Mouse (Mus musculus) gastrocnemius, adult 2 months (tissue): Measurements from ENCODE around the gene Mvb12b. TPM values are rescaled to one million over a fixed set of nuclear protein-coding genes. Genes with fewer than 3 reads are reported as not detected.
A peak's percentile ranks its signal among the peaks of the same experiment; 100 is the strongest.

Experiments
- DNase-seq: peaks from one replicate; pipeline ENCODE4 v3.0.0; 2022
- H3K27ac ChIP-seq: fragments of 200-600 bp; 2 replicates; pipeline ENCODE4 v1.8.1; 2022; ENCODE audit warnings: mild to moderate bottlenecking
- H3K4me3 ChIP-seq: fragments of 200-600 bp; 2 replicates; pipeline ENCODE4 v1.8.1; 2022; ENCODE audit warnings: mild to moderate bottlenecking, moderate library complexity
- CTCF ChIP-seq: fragments of 200-600 bp; IDR thresholded peaks from 2 replicates; pipeline ENCODE4 v1.8.1; 2022; ENCODE audit warnings: antibody characterized with exemption, mild to moderate bottlenecking, moderate library complexity
- intact Hi-C: fragments of 180-260 bp; cut with DNase I; formaldehyde crosslinking; loops from one replicate; pipeline ENCODE4 v1.15.1; 2025
- total RNA-seq, 2 experiments: library from RNA; stranded (reverse); gene quantifications; 2 replicates each; pipeline ENCODE4 v1.2.3; 2021

Gene Mvb12b
- total RNA-seq, 2 experiments from 2014 or later: 28.4 to 30.4 TPM

DNA sequence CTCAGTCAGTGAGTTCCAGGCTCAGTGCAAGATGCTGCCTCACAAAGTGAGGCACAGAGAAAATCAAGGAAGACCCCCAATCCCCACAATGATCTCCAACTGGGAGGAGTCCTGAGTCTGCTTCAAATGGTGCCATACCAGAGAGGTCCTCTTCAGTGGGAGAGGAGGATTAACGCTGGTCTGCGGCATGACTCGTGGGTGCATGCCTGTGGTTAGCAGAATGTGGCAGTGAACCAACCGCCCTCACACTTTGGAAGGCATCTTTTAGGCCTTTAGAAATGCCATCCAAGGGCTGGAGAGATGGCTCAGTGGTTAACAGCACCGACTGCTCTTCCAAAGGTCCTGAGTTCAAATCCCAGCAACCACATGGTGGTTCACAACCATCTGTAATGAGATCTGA, 142.0 kb downstream of the Mvb12b start:
- no peak for DNase-seq
- no peak for TF ChIP-seq CTCF
- Histone ChIP-seq H3K27ac (no peak overlapping the region), H3K4me3 (no peak overlapping the region)
- intact Hi-C loops: loop anchor here (5.0 kb wide), 4 partner anchors 77 to 227 kb away; no protein-coding TSS in a partner anchor

GRCm38 (mm10) chr2:33737128-33737527, 150.6 kb downstream of the Mvb12b start:
- intact Hi-C loops: no loop called here
- TF ChIP-seq CTCF: no peak
- no peak for DNase-seq
- Histone ChIP-seq H3K4me3 (no peak overlapping the region), H3K27ac (no peak overlapping the region)

DNA sequence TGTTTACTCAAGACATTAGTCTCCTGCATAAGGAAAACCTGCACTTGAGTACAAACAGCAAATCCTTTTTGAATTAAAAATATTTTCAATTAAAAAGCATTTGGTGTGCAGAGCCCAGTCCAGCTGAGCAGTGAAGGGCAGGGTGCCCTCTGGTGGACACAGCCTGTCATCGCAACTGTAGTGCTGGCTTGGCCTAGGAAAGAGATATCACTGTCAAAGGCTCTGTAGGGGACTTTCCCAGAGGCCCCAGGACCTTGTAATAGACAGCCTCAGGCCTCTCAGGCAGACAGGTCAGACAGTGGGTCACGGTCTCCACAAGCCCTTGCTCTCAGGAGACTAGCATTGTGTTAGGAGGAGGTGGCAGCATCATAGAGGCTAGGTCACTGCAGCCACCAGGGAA, 151.0 kb downstream of the Mvb12b start:
- intact Hi-C loops: no loop called here
- DNase-seq: peak; percentile 69
- Histone ChIP-seq H3K27ac (no peak overlapping the region), H3K4me3 (no peak overlapping the region)
- peak; percentile 99; the same call in 1 of the 2 replicates for TF ChIP-seq CTCF

DNA sequence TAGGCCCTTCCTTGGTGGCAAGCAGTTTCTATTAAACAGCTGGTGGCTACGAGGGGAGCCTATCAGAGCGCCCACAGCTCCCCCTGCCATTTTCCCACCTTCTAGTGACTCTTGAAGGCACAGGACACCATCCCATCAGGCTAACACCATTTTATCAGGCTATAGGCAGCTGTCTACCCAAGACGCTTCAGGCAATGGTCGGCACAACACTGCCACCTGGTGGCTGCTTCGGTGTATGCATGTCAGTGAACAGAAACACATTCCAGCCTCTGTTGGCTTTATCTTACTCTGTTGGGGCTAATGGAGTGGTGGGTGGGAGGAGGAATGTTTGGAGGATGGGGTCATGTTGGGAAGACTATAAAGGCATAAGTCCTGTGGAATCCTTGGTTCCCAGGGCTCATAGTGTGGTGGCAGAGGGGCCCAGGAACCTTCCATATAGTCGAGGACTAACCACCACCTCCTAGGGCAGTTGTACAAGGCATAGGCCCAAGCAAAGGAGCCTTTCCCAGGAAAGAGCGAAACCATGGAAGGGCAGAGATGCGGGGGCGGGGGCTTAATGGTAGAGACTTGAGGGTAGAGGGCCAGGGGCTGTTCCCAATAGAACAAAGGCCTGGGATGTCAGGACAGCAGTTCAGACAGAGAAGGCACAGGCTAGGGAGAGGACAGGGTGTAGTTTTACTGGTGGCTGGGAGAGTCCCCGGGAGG, 152.8 kb downstream of the Mvb12b start:
- peak; percentile 97 for TF ChIP-seq CTCF
- DNase-seq: peak; percentile 83
- Histone ChIP-seq H3K27ac (no peak overlapping the region), H3K4me3 (no peak overlapping the region)
- intact Hi-C loops: loop anchor here (1.0 kb wide), 1 partner anchor 53 kb away; no protein-coding TSS in a partner anchor

DNA sequence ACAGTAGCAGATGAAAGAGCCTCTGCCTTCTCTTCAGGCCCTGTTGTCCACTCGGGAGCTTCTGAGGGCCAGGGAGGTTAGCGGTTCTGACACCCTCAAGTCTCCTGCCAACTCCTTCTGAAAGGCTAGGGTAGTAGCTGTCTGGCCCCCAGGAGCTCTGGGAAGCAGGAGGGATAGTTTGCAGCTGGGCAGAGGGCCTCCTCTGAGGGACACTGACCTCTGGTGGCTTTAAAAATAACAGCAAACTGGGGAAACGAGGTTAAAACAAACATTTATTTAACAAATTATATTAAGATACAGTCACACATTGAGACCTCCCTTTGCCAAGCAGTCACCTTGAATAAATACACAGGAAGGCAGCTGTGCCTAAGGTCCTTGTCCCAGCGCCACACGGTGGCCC, 158.0 kb downstream of the Mvb12b start:
- H3K4me3 ChIP-seq: no peak overlapping the region
- no peak for DNase-seq
- intact Hi-C loops: no loop called here
- TF ChIP-seq CTCF: peak; percentile 34; the same call in 1 of the 2 replicates
- H3K27ac ChIP-seq: no peak overlapping the region

GRCm38 (mm10) chr2:33727199-33727598, 160.5 kb downstream of the Mvb12b start:
- TF ChIP-seq CTCF: no peak
- no peak overlapping the region for H3K4me3 ChIP-seq
- intact Hi-C loops: no loop called here
- H3K27ac ChIP-seq: no peak overlapping the region
- peak; percentile 11 for DNase-seq

- intact Hi-C loops: no loop called here
- Histone ChIP-seq H3K27ac (no peak overlapping the region), H3K4me3 (no peak overlapping the region)
- TF ChIP-seq CTCF: no peak
- peak; percentile 11 for DNase-seq
Observed at GRCm38 (mm10) chr2:33720380-33720898, 167.3 kb downstream of the Mvb12b start.

DNA sequence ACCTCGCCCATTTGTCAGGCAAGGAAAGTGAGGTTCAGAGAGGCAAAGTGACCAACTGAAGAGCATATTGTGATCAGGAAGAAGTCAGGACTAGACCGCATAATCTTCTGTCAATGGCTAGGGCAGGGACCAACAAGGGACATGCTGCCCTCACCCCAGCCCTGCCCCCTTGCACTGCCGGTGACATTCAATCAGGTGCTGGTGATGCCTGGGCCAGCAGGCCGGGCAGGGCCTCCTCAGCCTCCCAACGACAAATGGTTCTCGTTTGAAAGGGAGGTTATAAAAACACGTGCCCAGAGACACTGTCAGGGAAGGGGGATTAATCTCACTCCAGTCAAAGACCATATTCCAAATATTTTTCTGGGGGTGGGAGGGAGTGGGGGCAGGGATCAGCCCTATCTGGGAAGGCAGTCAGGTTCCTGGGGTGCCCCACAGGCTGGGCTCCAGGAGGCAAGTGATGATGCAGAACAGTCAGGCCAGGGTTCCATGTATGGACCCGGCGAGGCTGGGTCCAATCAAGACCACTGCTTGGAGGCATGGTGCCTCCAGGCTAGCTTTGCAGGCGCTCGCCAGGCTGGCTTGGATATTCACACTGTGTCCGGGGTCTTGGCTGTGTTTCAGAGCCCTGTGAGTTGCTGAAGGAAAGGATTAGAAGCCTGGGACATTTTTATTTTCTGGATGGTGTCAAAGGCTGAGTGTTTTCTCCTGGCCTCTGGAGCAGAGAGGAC, 168.2 kb downstream of the Mvb12b start:
- peak; percentile 9 for DNase-seq
- Histone ChIP-seq H3K4me3 (no peak overlapping the region), H3K27ac (no peak overlapping the region)
- intact Hi-C loops: no loop called here
- no peak for TF ChIP-seq CTCF

DNA sequence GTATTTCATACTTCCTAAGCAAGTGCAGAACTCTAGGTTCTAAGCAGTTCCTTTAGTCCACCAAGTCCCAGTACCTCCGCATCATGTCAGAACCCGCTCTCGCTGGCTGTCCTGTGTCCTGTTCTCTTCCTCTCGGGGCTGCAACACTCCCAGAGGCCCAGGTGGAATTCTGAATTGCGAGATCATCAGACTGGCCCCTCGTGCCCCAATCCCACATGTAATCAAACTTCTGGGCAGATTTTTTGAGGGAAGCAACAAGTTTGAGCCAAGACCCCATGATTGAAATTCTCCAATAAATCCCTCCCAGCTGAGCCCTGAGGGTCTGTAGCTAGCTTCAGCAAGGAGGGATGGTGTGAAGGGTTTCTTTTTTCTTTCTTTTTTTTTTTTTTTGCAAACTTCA, 169.2 kb downstream of the Mvb12b start:
- intact Hi-C loops: no loop called here
- peak; percentile 6 for DNase-seq
- H3K27ac ChIP-seq: no peak overlapping the region
- no peak for TF ChIP-seq CTCF
- no peak overlapping the region for H3K4me3 ChIP-seq

DNA sequence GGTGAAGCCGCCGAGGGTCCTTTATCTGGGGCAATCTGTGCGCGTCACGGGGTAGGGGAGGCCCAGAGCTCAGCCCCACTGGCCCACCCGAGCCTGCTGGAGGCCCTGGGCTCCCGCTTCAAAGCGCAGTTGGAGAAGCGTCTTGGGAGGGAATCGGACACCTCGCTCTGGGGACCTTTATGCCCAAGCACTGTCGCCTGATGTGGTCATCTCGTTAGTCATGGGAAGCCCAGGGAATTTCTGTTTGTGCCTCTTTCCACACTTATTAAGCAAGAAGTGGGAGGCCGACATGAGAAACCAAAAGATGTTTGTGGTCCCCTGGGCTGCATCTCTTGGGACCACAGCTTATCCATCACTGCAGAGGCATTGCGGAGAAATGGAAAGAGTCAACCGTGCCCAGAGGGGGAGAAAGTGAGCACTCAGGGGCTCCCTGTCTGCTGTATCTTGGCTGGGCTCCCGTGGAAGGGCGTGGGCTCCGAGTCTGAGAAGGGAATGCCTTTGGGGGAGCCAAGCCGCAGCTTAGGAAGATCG, 169.9 kb downstream of the Mvb12b start:
- Histone ChIP-seq H3K27ac (no peak overlapping the region), H3K4me3 (peak overlapping the region; percentile 39)
- DNase-seq: peak; percentile 21
- TF ChIP-seq CTCF: no peak
- intact Hi-C loops: no loop called here

DNA sequence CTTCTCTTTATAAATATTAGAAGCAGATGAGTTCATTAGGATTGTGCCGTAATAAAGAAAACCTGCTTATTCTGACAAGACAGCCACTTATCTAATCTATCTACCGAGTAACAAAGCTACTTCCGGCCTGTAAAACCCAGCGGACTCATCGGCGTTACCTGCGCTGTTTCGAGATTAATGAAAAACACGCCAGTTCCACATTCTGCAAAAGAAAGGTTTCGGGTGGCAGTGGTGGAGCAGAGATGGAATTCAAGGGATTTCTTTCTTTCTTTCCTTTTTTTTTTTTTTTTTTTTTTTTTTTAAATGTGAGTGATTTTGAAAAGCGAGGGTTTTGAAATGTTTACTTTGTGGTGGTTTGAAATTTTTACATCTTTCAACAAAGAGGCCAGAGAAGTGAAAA, 170.4 kb downstream of the Mvb12b start:
- no peak for TF ChIP-seq CTCF
- no peak overlapping the region for H3K27ac ChIP-seq
- intact Hi-C loops: no loop called here

GRCm38 (mm10) chr2:33716878-33717277, 170.9 kb downstream of the Mvb12b start:
- intact Hi-C loops: no loop called here
- no peak for TF ChIP-seq CTCF
- H3K4me3 ChIP-seq: no peak overlapping the region
- peak; percentile 7 for DNase-seq
- H3K27ac ChIP-seq: no peak overlapping the region

More for the DNA sequence above, 170.4 kb downstream of the Mvb12b start:
- H3K4me3 ChIP-seq: no peak overlapping the region
- DNase-seq: peak; percentile 9

- DNase-seq: peak; percentile 9
- intact Hi-C loops: no loop called here
- no peak overlapping the region for H3K27ac ChIP-seq
- no peak overlapping the region for H3K4me3 ChIP-seq
- TF ChIP-seq CTCF: no peak
Observed at GRCm38 (mm10) chr2:33714932-33715331, 172.8 kb downstream of the Mvb12b start.
